Mouse (Mus musculus) stomach, postnatal 0 days (tissue): ENCODE results near the gene Dhtkd1.

ENCODE experiments used
- CTCF ChIP-seq: IDR thresholded peaks from 2 replicates; pipeline ENCODE4 v1.5.1; 2016; ENCODE audit warnings: antibody characterized with exemption, low read depth, mild to moderate bottlenecking, moderate library complexity
- EP300 ChIP-seq: optimal IDR thresholded peaks from 2 replicates; pipeline ENCODE3; 2016; ENCODE audit warnings: antibody characterized with exemption

DNA sequence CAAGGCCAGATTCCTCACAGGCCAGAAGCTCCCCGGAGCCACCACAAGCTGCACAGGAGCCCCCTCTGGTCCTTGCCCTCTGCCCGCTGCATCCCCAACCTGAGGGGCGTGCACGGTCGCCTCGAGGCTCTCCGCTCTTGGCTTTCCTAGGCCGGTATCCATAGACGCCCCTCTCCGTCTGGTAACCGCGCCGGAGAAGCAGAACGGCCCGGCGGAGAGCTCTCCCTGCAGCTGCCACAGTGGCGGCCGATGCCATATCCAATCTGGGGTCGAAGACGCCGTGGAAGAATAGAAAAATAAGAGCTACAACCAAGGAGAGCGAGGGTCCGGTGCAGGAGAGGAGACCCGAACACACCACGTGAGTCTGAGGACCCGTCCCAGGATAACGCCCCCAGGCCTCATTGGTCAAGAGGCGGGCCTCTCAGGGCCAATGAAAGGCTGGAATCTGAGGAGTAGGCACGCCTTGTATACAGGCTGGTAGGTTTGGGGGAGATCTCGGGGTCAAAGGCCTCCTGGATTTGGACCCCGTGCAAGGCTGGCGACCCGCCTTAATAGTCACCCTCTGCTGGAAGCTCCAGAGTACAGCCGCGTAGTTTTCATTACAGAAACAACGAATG lies at the start of gene Dhtkd1:
- TF ChIP-seq CTCF (peak; percentile 47), EP300 (no peak)
